Mouse (Mus musculus) urinary bladder, adult 2 months (tissue): ENCODE results near the gene Casr. TPM values are rescaled to one million over a fixed set of nuclear protein-coding genes. Genes with fewer than 3 reads are reported as not detected.

Source experiments
- polyA plus RNA-seq: library from polyadenylated mRNA; depleted of rRNA; stranded (reverse); fragments of >200 nt; gene quantifications from 2 replicates; pipeline ENCODE4 v1.2.3, GENCODE M21; 2012; rRNA removed

Casr gene
- polyA plus RNA-seq, 1 experiment = 0.01 TPM

Other genes starting within 250 kb of the Casr start
- gene BC117090, start 227.8 kb downstream of the Casr start, polyA plus RNA-seq = not detected in 2 replicates
- gene BC100530, start 194.4 kb downstream of the Casr start, polyA plus RNA-seq = not detected in 2 replicates
- gene Stfa2, start 153.7 kb downstream of the Casr start, polyA plus RNA-seq = not detected in 2 replicates
- 0.23 TPM in 1 of 2 replicates, not detected in the other for gene Stfa3, start 106.7 kb downstream of the Casr start, polyA plus RNA-seq
- gene Cd86, start 103.9 kb upstream of the Casr start, polyA plus RNA-seq = 3.9 and 5.1 TPM in 2 replicates
- gene Ildr1, start 131.8 kb upstream of the Casr start, polyA plus RNA-seq = 37.2 and 43.2 TPM in 2 replicates
- 1.6 and 6.5 TPM in 2 replicates for gene Slc15a2, start 222.8 kb upstream of the Casr start, polyA plus RNA-seq